Mouse (Mus musculus) stomach, postnatal 0 days (tissue): ENCODE data around the gene Ccl2. TPM values are rescaled to one million over a fixed set of nuclear protein-coding genes. Genes with fewer than 3 reads are reported as not detected.

Experiments
- ATAC-seq: fragments of 200-750 bp; cut with Nextera tagmentation; 2 replicates; pipeline ENCODE4 v1.8.0; 2017; ENCODE audit not compliant: low FRiP score, low TSS enrichment
- DNase-seq: peaks from one replicate; pipeline ENCODE4 v3.0.0-alpha.2; 2016; ENCODE audit warnings: low spot score
- H3K27ac ChIP-seq: fragments of 300-500 bp; sonication (generic); replicated peaks from 2 replicates; pipeline ENCODE4 v1.5.1; 2014; ENCODE audit warnings: mild to moderate bottlenecking, control low read depth
- H3K27me3 ChIP-seq: fragments of 300-500 bp; sonication (generic); 2 replicates; pipeline ENCODE4 v1.6.1; 2014; ENCODE audit warnings: low read length; ENCODE audit not compliant: control insufficient read depth, insufficient read depth
- H3K36me3 ChIP-seq: fragments of 300-500 bp; sonication (generic); 2 replicates; pipeline ENCODE4 v1.6.1; 2014; ENCODE audit warnings: low read length, mixed read lengths; ENCODE audit not compliant: control insufficient read depth, insufficient read depth
- H3K4me1 ChIP-seq: fragments of 300-500 bp; sonication (generic); replicated peaks from 2 replicates; pipeline ENCODE4 v1.6.1; 2014; ENCODE audit warnings: antibody characterized with exemption; ENCODE audit not compliant: control insufficient read depth, insufficient read depth
- H3K4me2 ChIP-seq: fragments of 300-500 bp; sonication (generic); replicated peaks from 2 replicates; pipeline ENCODE4 v1.6.1; 2014; ENCODE audit warnings: low read depth, mild to moderate bottlenecking, control low read depth, moderate library complexity
- H3K4me3 ChIP-seq: fragments of 300-500 bp; sonication (generic); 2 replicates; pipeline ENCODE4 v1.5.1; 2014; ENCODE audit warnings: low read depth, low read length, control low read depth
- H3K9ac ChIP-seq: fragments of 300-500 bp; sonication (generic); 2 replicates; pipeline ENCODE4 v1.6.1; 2014; ENCODE audit warnings: mild to moderate bottlenecking, low read length, control low read depth, mixed read lengths
- H3K9me3 ChIP-seq: fragments of 300-500 bp; sonication (generic); 2 replicates; pipeline ENCODE4 v1.6.1; 2016; ENCODE audit warnings: low read length; ENCODE audit not compliant: control insufficient read depth
- CTCF ChIP-seq: IDR thresholded peaks from 2 replicates; pipeline ENCODE4 v1.5.1; 2016; ENCODE audit warnings: antibody characterized with exemption, low read depth, mild to moderate bottlenecking, moderate library complexity
- EP300 ChIP-seq: optimal IDR thresholded peaks from 2 replicates; pipeline ENCODE3; 2016; ENCODE audit warnings: antibody characterized with exemption
- WGBS: fragments of 180-500 bp; shearing (Covaris S2); extraction: QIAGEN DNeasy Blood & Tissue Kit; methylation state at CpG from one replicate; pipeline ENCODE4 v1.1.7; 2014; 5-methylcytosine and 5-hydroxymethylcytosine counted together
- polyA plus RNA-seq: library from polyadenylated mRNA; unstranded; fragments of >200 nt; fragmentation: Nextera tagmentation; extraction: Ambion mirVana; gene quantifications from 2 replicates; pipeline ENCODE4 v1.2.1, GENCODE M21; 2015

Ccl2 gene
- polyA plus RNA-seq, 1 experiment from 2014 or later, result 3.3 TPM

DNA sequence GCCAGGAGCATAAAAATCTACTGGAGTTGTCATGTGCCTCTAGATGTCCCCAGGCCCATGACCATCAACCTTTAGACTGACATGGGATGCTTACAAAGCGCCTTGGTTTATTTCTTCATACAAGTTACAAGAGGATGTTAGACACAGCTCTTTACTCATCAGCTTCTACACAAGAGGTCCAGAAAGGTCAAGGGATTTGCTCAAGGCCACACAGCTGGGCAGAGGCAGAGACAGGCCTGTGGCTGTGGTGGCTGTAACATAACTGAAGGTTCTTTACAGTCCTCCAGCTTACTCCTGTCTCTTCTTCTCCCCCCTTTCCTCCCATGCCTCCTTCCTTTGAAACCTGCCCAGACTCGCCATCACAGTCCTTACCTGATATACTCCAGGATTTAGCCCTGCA, 5.2 kb upstream of the Ccl2 start:
- ATAC-seq, result no peak
- 75% methylated on average over 2 of the region's 2 CpGs for WGBS
- TF ChIP-seq CTCF (no peak), EP300 (no peak)
- H3K36me3 ChIP-seq, result no peaks in the 10 kb centered on the region
- no peak overlapping the region for H3K27ac ChIP-seq
- no peak for DNase-seq
- H3K4me1 ChIP-seq, result no peaks in the 10 kb centered on the region
- H3K9ac ChIP-seq, result no peak overlapping the region
- no peak overlapping the region for H3K4me3 ChIP-seq
- H3K4me2 ChIP-seq, result no peak overlapping the region
- H3K9me3 ChIP-seq, result no peaks in the 10 kb centered on the region
- no peaks in the 10 kb centered on the region for H3K27me3 ChIP-seq

DNA sequence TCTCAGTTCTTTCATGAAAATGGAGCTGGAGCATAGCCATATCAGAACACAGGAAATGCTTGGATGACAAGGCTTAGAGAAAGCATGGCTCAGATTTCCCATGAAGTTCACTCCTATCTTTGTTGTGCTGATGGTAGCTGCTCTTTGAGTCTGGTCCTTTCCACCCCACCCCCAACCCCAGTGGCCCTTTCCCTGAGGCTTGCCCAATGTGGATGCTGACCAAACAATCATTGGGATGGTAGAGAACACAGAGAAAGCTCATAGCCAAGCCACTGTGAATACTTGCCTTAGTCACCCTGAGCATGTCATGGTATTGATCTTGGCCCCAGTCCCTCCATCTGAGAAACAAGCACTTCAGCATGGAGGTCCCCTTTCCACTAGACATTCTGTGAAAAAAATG, 3.2 kb upstream of the Ccl2 start:
- H3K36me3 ChIP-seq, result no peaks in the 10 kb centered on the region

DNA sequence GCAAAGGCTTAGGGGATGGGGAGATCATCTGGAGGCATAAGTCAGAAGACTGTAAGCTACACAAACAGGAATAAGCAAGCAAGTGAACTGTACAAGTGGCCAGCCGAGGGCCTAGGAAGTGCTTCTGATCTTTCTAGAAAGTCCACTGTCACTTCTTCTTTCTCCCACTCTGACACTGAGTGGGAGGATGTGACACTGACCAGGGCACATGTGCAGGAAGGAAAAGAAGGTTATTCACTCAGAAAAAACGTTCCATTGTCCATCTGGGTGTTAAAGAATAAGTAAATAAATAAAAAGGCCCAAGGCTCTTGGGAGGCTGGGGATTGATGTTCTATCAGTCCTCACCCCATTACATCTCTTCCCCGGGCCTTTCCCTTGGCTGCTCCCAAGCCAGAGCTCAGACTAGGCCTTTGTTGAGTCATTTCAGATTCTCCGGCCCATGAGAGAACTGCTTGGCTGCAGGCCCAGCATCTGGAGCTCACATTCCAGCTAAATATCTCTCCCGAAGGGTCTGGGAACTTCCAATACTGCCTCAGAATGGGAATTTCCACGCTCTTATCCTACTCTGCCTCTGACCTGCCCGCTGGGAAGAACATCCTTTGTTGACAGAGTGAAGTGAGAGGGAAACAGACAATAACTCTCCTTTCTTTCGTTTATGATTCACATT, 2.6 kb upstream of the Ccl2 start:
- H3K4me1 ChIP-seq, result no peaks in the 10 kb centered on the region; the same call in 1 of the 2 replicates
- no peak overlapping the region for H3K9ac ChIP-seq
- no peaks in the 10 kb centered on the region for H3K9me3 ChIP-seq
- H3K4me2 ChIP-seq, result no peak overlapping the region
- WGBS, result 27% methylated on average over 8 of the region's 8 CpGs
- H3K36me3 ChIP-seq, result no peaks in the 10 kb centered on the region
- peak; percentile 60; the same call in 1 of the 2 replicates for ATAC-seq
- DNase-seq, result peak; percentile 47
- H3K27me3 ChIP-seq, result no peaks in the 10 kb centered on the region
- H3K4me3 ChIP-seq, result no peak overlapping the region
- TF ChIP-seq EP300 (no peak), CTCF (no peak)
- 0 out of 2 replicates have a peak overlapping the region, but pooled peaks have one; percentile 35 for H3K27ac ChIP-seq

More for the DNA sequence above, 3.2 kb upstream of the Ccl2 start:
- Histone ChIP-seq H3K27me3 (no peaks in the 10 kb centered on the region), H3K27ac (no peak overlapping the region), H3K4me1 (no peaks in the 10 kb centered on the region; the same call in 1 of the 2 replicates), H3K9me3 (no peaks in the 10 kb centered on the region), H3K4me2 (no peak overlapping the region), H3K4me3 (no peak overlapping the region), H3K9ac (no peak overlapping the region)
- DNase-seq, result no peak
- no peak for ATAC-seq
- TF ChIP-seq CTCF (no peak), EP300 (no peak)

- no peak overlapping the region for H3K9ac ChIP-seq
- no peak overlapping the region for H3K4me3 ChIP-seq
- WGBS, result 73% methylated on average over 7 of the region's 7 CpGs
- no peak overlapping the region for H3K4me2 ChIP-seq
- H3K4me1 ChIP-seq, result no peaks in the 10 kb centered on the region; the same call in 1 of the 2 replicates
- H3K9me3 ChIP-seq, result no peaks in the 10 kb centered on the region
- no peaks in the 10 kb centered on the region for H3K36me3 ChIP-seq
- DNase-seq (no peak), ATAC-seq (no peak)
- TF ChIP-seq CTCF, result no peak
- no peak for TF ChIP-seq EP300
- no peaks in the 10 kb centered on the region for H3K27me3 ChIP-seq
- H3K27ac ChIP-seq, result no peak overlapping the region
Measured at GRCm38 (mm10) chr11:82034446-82034845, 925 bp upstream of the Ccl2 start.

- ATAC-seq, result no peak
- H3K36me3 ChIP-seq, result no peaks in the 10 kb centered on the region
- no peak overlapping the region for H3K4me3 ChIP-seq
- H3K9me3 ChIP-seq, result no peaks in the 10 kb centered on the region
- no peaks in the 10 kb centered on the region for H3K27me3 ChIP-seq
- H3K4me2 ChIP-seq, result no peak overlapping the region
- no peak overlapping the region for H3K27ac ChIP-seq
- TF ChIP-seq CTCF (no peak), EP300 (no peak)
- no peaks in the 10 kb centered on the region; the same call in 1 of the 2 replicates for H3K4me1 ChIP-seq
- WGBS, result 82% methylated on average over 2 of the region's 2 CpGs
- H3K9ac ChIP-seq, result no peak overlapping the region
- no peak for DNase-seq
Measured at GRCm38 (mm10) chr11:82035857-82036256, 486 bp downstream of the Ccl2 start.

- no peak for TF ChIP-seq EP300
- peak; percentile 57 for TF ChIP-seq CTCF
- H3K9me3 ChIP-seq, result no peaks in the 10 kb centered on the region
- no peaks in the 10 kb centered on the region for H3K36me3 ChIP-seq
- no peaks in the 10 kb centered on the region for H3K27me3 ChIP-seq
- DNase-seq, result no peak
- H3K27ac ChIP-seq, result no peak within 1 kb of the TSS
- no peak for ATAC-seq
- 14% methylated on average over 2 of the region's 2 CpGs for WGBS
- H3K4me1 ChIP-seq, result no peaks in the 10 kb centered on the region; the same call in 1 of the 2 replicates
- no peak within 1 kb of the TSS for H3K4me2 ChIP-seq
- no peak within 1 kb of the TSS for H3K9ac ChIP-seq
- H3K4me3 ChIP-seq, result no peak within 1 kb of the TSS
Measured at GRCm38 (mm10) chr11:82038535-82038934, 3.2 kb downstream of the Ccl2 start, which contains the start of gene Gm17268. Gm17268 (minus strand) TSS chr11:82038562.
